Mouse (Mus musculus) heart, embryonic 14.5 days (tissue): ENCODE measurements around the gene Klf13. TPM values are rescaled to one million over a fixed set of nuclear protein-coding genes. Genes with fewer than 3 reads are reported as not detected.

Experiments used
- ATAC-seq: fragments of 200-750 bp; cut with Nextera tagmentation; 2 replicates; pipeline ENCODE4 v1.8.0; 2017; ENCODE audit warnings: low read depth, moderate TSS enrichment; ENCODE audit not compliant: insufficient number of reproducible peaks, insufficient read depth, low FRiP score
- H3K27ac ChIP-seq, 2 experiments: fragments of 200-500 bp in 1 of 2; fragments of 300-500 bp in 1 of 2; sonication (generic) in 1 of 2; replicated peaks in 1 of 2; 2 replicates each; pipeline ENCODE4 v1.5.1; 2012 to 2014; ENCODE audit warnings: low read depth in 2 of 2, low read length in 2 of 2, control low read depth in 1 of 2, mild to moderate bottlenecking in 1 of 2, mixed read lengths in 1 of 2; ENCODE audit not compliant: control insufficient read depth in 1 of 2, insufficient read depth in 1 of 2
- H3K27me3 ChIP-seq: fragments of 300-500 bp; sonication (generic); 2 replicates; pipeline ENCODE4 v1.6.1; 2014; ENCODE audit warnings: mild to moderate bottlenecking, low read length, control low read depth; ENCODE audit not compliant: control insufficient read depth, insufficient read depth
- H3K36me3 ChIP-seq: fragments of 300-500 bp; sonication (generic); 2 replicates; pipeline ENCODE4 v1.6.1; 2014; ENCODE audit warnings: mild to moderate bottlenecking, control low read depth, low read length, mixed read lengths; ENCODE audit not compliant: control insufficient read depth, insufficient read depth
- H3K4me1 ChIP-seq, 2 experiments: fragments of 200-500 bp in 1 of 2; fragments of 300-500 bp in 1 of 2; sonication (generic) in 1 of 2; 2 replicates each; pipeline ENCODE4 v1.6.1; 2012 to 2014; ENCODE audit warnings: low read length in 2 of 2, control low read depth in 1 of 2, mixed read lengths in 1 of 2; ENCODE audit not compliant: control insufficient read depth in 2 of 2, insufficient read depth in 2 of 2
- H3K4me2 ChIP-seq: fragments of 300-500 bp; sonication (generic); 2 replicates; pipeline ENCODE4 v1.6.1; 2014; ENCODE audit warnings: mild to moderate bottlenecking, low read length
- H3K4me3 ChIP-seq, 2 experiments: fragments of 200-500 bp in 1 of 2; fragments of 300-500 bp in 1 of 2; sonication (generic) in 1 of 2; 2 replicates each; pipeline ENCODE4 v1.5.1; 2012 to 2014; ENCODE audit warnings: low read length in 2 of 2, mild to moderate bottlenecking in 2 of 2, control low read depth in 1 of 2, low read depth in 1 of 2, moderate library complexity in 1 of 2; ENCODE audit not compliant: control insufficient read depth in 1 of 2, insufficient read depth in 1 of 2
- H3K9ac ChIP-seq: fragments of 300-500 bp; sonication (generic); 2 replicates; pipeline ENCODE4 v1.6.1; 2014; ENCODE audit warnings: mild to moderate bottlenecking, low read length
- H3K9me3 ChIP-seq: fragments of 300-500 bp; sonication (generic); 2 replicates; pipeline ENCODE4 v1.6.1; 2016; ENCODE audit warnings: low read length, control low read depth; ENCODE audit not compliant: control insufficient read depth
- WGBS: fragments of 180-500 bp; shearing (Covaris S2); extraction: QIAGEN DNeasy Blood & Tissue Kit; methylation state at CpG from one replicate; pipeline ENCODE4 v1.1.7; 2014; 5-methylcytosine and 5-hydroxymethylcytosine counted together
- polyA plus RNA-seq: library from polyadenylated mRNA; unstranded; fragments of >200 nt; fragmentation: Nextera tagmentation; extraction: Ambion mirVana; gene quantifications from 2 replicates; pipeline ENCODE4 v1.2.1, GENCODE M21; 2014

The Klf13 gene
- polyA plus RNA-seq, 1 experiment from 2014 or later = 26.7 TPM

GRCm38 (mm10) chr7:63924151-63924550, 14.6 kb downstream of the Klf13 start:
- no peaks in the 10 kb centered on the region for H3K36me3 ChIP-seq
- H3K9me3 ChIP-seq = 0 out of 2 replicates have a peak, but pooled peaks cover 3% of the 10 kb centered on the region
- H3K27me3 ChIP-seq = no peaks in the 10 kb centered on the region
- 0 out of 4 replicates have a peak overlapping the region, but pooled peaks of 1 of the 2 experiments have one; percentile 10 for H3K27ac ChIP-seq
- 45% methylated on average over 1 of the region's 1 CpGs for WGBS
- H3K4me1 ChIP-seq = peaks cover 18 to 49% of the 10 kb centered on the region in 2 experiments
- no peak overlapping the region for H3K4me3 ChIP-seq
- H3K9ac ChIP-seq = no peak overlapping the region
- no peak overlapping the region for H3K4me2 ChIP-seq
- ATAC-seq = no peak

DNA sequence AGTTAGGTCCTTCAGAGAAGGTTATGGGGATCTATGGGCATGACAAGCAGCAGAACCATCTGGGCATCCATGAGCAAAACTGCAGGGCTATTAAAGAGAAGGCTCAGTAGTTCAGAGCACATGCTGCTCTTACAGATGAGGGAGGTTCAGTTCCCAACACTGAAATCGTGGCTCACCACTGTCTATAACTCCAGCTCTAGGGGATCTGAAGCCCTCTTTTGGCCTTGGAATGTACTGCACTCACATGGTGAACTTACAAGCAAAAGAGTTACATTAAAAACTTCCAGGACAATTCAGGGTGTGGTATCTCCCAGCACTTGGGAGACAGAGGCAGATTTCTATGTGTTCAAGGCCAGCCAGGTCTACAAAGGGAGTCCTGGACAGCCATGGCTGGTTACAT, 15.7 kb downstream of the Klf13 start:
- 88% methylated on average over 1 of the region's 1 CpGs for WGBS
- no peak for ATAC-seq
- Histone ChIP-seq H3K36me3 (no peaks in the 10 kb centered on the region), H3K4me3 (no peak overlapping the region), H3K9ac (no peak overlapping the region), H3K27ac (no peak overlapping the region), H3K27me3 (no peaks in the 10 kb centered on the region), H3K9me3 (0 out of 2 replicates have a peak, but pooled peaks cover 3% of the 10 kb centered on the region), H3K4me2 (no peak overlapping the region), H3K4me1 (peaks cover 18 to 50% of the 10 kb centered on the region in 2 experiments)

DNA sequence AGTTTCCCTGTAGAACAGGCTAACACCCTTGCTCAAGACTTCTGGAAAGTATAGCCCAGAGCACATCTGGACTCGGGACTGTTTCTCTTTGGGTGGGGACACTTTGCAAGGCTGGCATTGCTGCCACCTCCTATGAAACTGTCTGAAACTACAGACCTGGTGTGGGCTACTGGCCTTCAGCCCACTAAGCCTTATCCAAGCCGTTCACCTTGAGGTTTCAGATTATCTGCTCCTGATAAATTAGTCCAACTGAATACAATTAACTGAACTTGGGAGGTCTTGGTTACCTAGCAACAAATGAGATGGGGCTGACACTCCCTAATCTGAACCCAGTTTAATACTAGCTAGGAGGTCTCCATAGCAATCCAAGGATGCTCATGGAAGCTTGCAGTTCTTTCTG, 16.1 kb downstream of the Klf13 start:
- H3K9me3 ChIP-seq = 0 out of 2 replicates have a peak, but pooled peaks cover 3% of the 10 kb centered on the region
- H3K4me3 ChIP-seq = no peak overlapping the region
- no peak overlapping the region for H3K9ac ChIP-seq
- H3K27ac ChIP-seq = no peak overlapping the region
- no peak overlapping the region for H3K4me2 ChIP-seq
- no peaks in the 10 kb centered on the region for H3K36me3 ChIP-seq
- H3K4me1 ChIP-seq = peaks cover 18 to 52% of the 10 kb centered on the region in 2 experiments
- WGBS = 59% methylated on average over 2 of the region's 2 CpGs
- no peak for ATAC-seq
- no peaks in the 10 kb centered on the region for H3K27me3 ChIP-seq

DNA sequence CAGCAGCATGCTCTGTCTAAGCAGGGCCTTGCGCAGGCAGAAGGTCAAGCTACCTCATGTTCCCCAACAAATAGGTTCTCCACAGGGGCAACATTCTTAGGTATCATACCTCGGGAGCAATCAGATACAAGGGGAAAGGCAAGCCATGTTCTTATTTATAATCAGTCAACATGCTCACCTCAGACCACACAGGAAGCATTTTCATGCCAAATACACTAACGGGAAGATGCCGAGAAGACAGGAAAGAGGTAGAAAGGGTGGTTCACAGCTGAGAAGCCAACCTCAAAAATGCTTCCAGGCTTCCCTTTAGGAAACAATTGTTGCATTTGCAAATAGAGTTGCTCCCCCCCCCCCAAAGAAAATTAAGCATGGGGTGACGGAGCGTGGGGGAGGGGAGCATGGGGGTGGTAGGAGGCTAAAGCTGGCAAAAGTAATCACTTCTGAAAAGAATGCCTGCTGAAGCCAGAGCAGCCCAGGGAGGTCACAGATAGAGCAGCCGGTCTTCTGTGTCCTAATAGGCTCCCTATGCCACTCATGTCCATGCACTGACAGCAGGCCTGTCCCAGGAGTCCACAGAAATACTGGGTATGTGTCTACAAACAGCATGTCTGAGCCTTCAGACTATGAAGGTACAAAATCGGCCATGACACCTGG, 16.7 kb downstream of the Klf13 start:
- 71% methylated on average over 8 of the region's 8 CpGs for WGBS
- no peak overlapping the region for H3K27ac ChIP-seq

DNA sequence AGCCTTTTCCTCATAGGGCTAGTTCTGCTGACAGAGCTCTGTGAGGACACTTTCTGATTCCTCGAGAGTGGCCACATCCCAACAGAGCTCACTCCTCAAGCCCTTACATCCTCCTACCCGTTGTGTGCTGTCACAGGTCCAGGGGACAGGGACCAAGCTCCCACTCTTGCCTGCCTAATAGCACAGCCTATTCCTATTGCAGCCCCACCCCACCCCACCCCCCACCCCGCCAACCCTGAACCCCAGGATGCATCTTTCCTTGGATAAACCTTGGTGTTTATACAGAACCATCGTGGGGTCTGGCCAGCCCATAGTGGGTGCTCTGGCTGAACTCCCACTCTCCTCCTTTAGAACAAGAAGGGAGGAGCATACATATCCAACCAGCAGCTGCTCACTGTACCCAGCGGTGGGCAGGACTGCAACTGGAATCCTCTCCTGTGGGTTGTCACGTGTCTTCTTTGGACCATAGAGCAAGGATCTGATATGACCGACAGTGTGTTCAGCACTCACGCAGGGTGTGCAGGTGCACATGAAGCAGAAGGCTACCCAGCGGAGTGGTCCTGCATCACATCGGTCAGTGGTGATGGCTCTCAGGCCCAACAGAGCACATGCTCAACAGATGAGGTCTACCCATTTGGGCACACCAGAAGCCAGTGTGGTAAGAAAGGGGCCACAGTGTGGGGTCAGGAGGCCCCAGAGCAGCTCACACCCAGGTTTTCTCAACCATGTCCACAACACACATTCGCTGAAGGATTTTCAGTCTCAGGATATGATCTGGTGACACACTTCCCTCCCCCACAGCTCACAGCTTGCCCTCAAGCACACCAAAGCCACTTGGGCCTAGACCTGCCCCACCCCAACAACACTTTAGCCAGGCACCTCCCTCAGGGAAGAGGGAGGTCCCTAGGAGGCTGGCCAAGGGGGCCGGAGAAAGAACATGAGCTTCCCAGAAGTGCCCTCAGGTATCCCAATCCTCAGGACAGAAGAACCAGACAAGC, 19.6 kb downstream of the Klf13 start:
- Histone ChIP-seq H3K9me3 (0 out of 2 replicates have a peak, but pooled peaks cover 3% of the 10 kb centered on the region), H3K27me3 (no peaks in the 10 kb centered on the region), H3K9ac (no peak overlapping the region), H3K4me2 (no peak overlapping the region), H3K27ac (no peak overlapping the region), H3K36me3 (no peaks in the 10 kb centered on the region), H3K4me1 (peaks cover 11 to 45% of the 10 kb centered on the region in 2 experiments), H3K4me3 (no peak overlapping the region)
- 78% methylated on average over 12 of the region's 12 CpGs for WGBS
- no peak for ATAC-seq

More for the DNA sequence above, 16.7 kb downstream of the Klf13 start:
- H3K9me3 ChIP-seq = 0 out of 2 replicates have a peak, but pooled peaks cover 3% of the 10 kb centered on the region
- no peak overlapping the region for H3K9ac ChIP-seq
- H3K4me1 ChIP-seq = peaks cover 18 to 55% of the 10 kb centered on the region in 2 experiments
- ATAC-seq = no peak
- H3K27me3 ChIP-seq = no peaks in the 10 kb centered on the region
- no peak overlapping the region for H3K4me3 ChIP-seq
- H3K36me3 ChIP-seq = no peaks in the 10 kb centered on the region
- H3K4me2 ChIP-seq = no peak overlapping the region

DNA sequence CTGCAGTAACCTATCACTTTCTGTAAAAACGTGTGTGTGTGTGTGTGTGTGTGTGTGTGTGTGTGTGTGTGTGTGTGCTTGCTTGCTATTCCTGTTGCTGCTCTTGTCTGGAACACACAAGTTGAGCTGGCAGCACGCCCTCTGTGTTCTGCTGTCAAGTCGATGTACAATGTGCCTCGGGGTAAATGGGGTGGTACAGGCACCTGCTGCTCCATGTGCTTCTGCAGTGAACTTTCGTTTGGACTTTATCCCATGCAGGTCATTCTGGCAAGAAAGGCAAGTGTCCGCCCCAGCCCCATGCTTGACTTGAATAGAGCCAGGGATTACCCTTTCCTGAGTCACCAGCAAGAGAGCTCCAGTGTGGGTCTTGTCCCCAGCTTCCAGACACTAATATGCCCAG, 21.0 kb downstream of the Klf13 start:
- Histone ChIP-seq H3K4me2 (no peak overlapping the region), H3K9me3 (no peaks in the 10 kb centered on the region), H3K36me3 (no peaks in the 10 kb centered on the region), H3K27ac (no peak overlapping the region), H3K4me1 (peaks cover 17 to 57% of the 10 kb centered on the region in 2 experiments), H3K4me3 (no peak overlapping the region), H3K9ac (no peak overlapping the region), H3K27me3 (no peaks in the 10 kb centered on the region)
- ATAC-seq = no peak
- 65% methylated on average over 6 of the region's 6 CpGs for WGBS

GRCm38 (mm10) chr7:63916268-63916907, 22.3 kb downstream of the Klf13 start, which contains the start of gene E030018B13Rik:
Gene E030018B13Rik, plus strand, starts transcription at chr7:63916857.
- H3K4me2 ChIP-seq = no peak within 1 kb of the TSS
- H3K9ac ChIP-seq = no peak within 1 kb of the TSS
- H3K4me3 ChIP-seq = no peak within 1 kb of the TSS
- ATAC-seq = no peak
- no peak within 1 kb of the TSS for H3K27ac ChIP-seq
- WGBS = 82% methylated on average over 6 of the region's 6 CpGs
- H3K4me1 ChIP-seq = peaks cover 29 to 64% of the 10 kb centered on the region in 2 experiments
- no peaks in the 10 kb centered on the region for H3K9me3 ChIP-seq
- no peaks in the 10 kb centered on the region for H3K27me3 ChIP-seq
- no peaks in the 10 kb centered on the region for H3K36me3 ChIP-seq
